Mouse (Mus musculus) layer of hippocampus, adult 6 months (tissue): ENCODE data around the gene Mff. TPM values are rescaled to one million over a fixed set of nuclear protein-coding genes. Genes with fewer than 3 reads are reported as not detected.

Experiments used
- long read RNA-seq, 2 experiments: library from polyadenylated mRNA; unstranded; transcript quantifications; one replicate each; pipeline ENCODE4 v2.0.0; 2019 to 2020
- polyA plus RNA-seq: library from polyadenylated mRNA; unstranded; fragments of <200 nt; fragmentation: Nextera tagmentation; gene quantifications from 2 replicates; pipeline ENCODE4 v1.2.3, GENCODE M21; 2021

Gene Mff
- 344 and 367 TPM in 2 replicates for polyA plus RNA-seq
- long read RNA-seq, experiment 1, transcript Mff-201 (8 exons, 1,706 nt) = minor isoform, 19 of 681 reads
- long read RNA-seq, experiment 1, transcript Mff-202 (9 exons, 1,894 nt) = major isoform, 184 of 681 reads
- long read RNA-seq, experiment 1, transcript Mff-208 (8 exons, 1,645 nt) = minor isoform, 43 of 681 reads
- long read RNA-seq, experiment 1, partial matches to known transcripts = 49 of 681 reads
- long read RNA-seq, experiment 1, other reads (novel, unspliced or antisense) = 385 of 681 reads
- long read RNA-seq, experiment 2, transcript Mff-201 (8 exons, 1,706 nt) = minor isoform, 54 of 1,838 reads
- long read RNA-seq, experiment 2, transcript Mff-208 (8 exons, 1,645 nt) = minor isoform, 121 of 1,838 reads
- long read RNA-seq, experiment 2, transcript Mff-202 (9 exons, 1,894 nt) = major isoform, 531 of 1,838 reads
- long read RNA-seq, experiment 2, partial matches to known transcripts = 7 of 1,838 reads
- long read RNA-seq, experiment 2, other reads (novel, unspliced or antisense) = 1,122 of 1,838 reads

DNA sequence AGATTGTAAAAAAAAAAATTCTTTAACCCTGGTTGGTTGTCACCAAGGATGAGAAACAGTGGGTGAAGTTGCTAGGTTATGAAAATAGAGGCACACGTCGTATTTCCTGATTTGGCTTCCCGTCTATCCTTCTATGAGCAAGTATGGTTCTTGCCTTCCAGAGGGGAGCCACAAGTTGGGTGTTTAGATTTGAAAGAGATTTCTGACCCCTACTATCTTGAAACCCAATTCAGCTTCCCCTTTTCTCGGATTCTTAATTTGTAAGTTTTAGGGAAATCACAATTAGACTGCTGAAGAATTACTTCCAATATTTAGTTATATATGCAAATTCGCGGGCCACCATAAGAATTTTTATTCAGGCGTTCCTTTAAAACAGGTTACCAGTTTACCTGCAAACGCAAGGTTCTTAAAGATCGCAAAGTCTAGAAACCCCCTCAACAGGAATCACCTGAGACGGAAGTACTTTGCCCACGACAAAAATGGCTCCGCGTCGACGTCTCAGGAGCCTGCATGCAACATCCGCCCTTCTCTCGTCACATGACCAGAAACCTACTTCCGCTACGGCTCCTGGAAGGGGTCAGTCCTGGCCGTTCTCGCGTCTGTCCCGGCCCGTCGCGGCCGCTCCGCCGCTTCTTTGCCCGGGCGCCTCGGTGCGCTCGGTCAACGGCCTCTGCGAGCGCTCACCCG, at the start of gene Mff:
Gene Mff, plus strand, starts transcription at position 552 of the 687 bp plus-strand sequence.

DNA sequence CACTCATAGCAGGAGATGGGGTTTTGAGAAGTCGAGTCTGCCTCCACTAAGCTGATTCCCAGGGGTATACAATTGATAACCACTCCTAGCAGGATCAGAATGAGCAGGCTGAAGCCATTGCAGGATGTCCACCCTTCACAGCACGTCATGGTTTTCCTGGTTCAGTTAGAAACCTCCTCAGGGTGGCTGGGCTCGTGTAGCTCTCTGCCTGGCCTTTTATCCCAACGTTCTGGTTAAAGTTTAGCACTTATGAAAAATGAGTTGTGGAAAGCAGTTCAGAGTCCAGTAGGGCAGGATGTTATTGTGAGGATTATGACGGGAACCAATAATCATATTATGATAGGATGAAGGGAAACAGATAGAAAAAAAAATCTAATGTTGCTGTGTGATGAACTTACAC, 43.6 kb downstream of the Mff start, which contains the start of gene Tm4sf20:
Gene Tm4sf20, minus strand, starts transcription at position 193 of the 400 bp plus-strand sequence.

DNA sequence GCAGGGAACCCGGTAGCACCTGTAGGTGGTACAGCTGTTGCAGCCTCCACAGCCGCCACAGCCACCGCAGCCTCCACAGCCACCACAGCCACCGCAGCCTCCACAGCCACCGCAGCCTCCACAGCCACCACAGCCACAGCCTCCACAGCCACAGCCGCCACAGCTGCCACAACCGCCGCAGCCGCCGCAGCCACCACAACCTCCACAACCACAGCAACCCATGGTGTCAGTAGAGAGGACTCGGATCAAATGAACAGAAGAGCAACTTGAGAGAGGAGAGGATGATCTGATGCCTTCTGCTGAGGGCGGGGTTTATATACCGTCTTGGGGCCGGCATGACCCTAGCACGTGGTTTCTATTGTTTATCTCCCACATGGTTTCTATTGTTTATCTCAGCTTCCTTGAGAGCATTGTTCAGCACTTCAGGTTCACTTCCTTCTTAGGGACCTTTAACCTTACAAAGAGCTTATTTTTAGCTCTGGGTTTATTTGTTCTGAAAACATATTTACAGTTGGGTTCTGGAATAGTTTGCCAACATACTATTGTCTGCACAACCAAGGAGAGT, 46.4 kb downstream of the Mff start, which contains the start of gene Gm47791:
Gene Gm47791, minus strand, starts transcription at position 222 of the 565 bp plus-strand sequence.

Other genes with a start within 250 kb of the Mff start
- gene Col4a4, start 138.0 kb upstream of the Mff start, polyA plus RNA-seq = 0.04 and 0.44 TPM in 2 replicates
- 0.09 and 1.1 TPM in 2 replicates for gene Col4a3, start 138.0 kb upstream of the Mff start, polyA plus RNA-seq
- gene Tm4sf20, start 43.6 kb downstream of the Mff start, polyA plus RNA-seq = not detected in 2 replicates
- not detected in 2 replicates for gene Gm47791, start 46.4 kb downstream of the Mff start, polyA plus RNA-seq
- 4.2 and 5.3 TPM in 2 replicates for gene Agfg1, start 114.6 kb downstream of the Mff start, polyA plus RNA-seq
- not detected in 2 replicates for gene A030005L19Rik, start 188.4 kb downstream of the Mff start, polyA plus RNA-seq
- gene A030014E15Rik, start 200.0 kb downstream of the Mff start, polyA plus RNA-seq = not detected in 2 replicates
- gene Gm6217, start 206.5 kb downstream of the Mff start, polyA plus RNA-seq = not detected in 2 replicates
- not detected in 2 replicates for gene A030003K21Rik, start 218.5 kb downstream of the Mff start, polyA plus RNA-seq
- not detected in 2 replicates for gene Gm7544, start 231.1 kb downstream of the Mff start, polyA plus RNA-seq
- gene Gm47955, start 235.4 kb downstream of the Mff start, polyA plus RNA-seq = not detected in 2 replicates